Mouse (Mus musculus) G1E (cell line): ENCODE results near the gene Adam1b. TPM values are rescaled to one million over a fixed set of nuclear protein-coding genes. Genes with fewer than 3 reads are reported as not detected.

Experiments used
- ATAC-seq: 2 replicates; pipeline ENCODE4 v1.8.0; 2016; ENCODE audit warnings: mild to moderate bottlenecking; ENCODE audit not compliant: insufficient number of reproducible peaks, poor library complexity, low FRiP score, severe bottlenecking; ENCODE audit errors: extremely low read depth
- DNase-seq: peaks from one replicate; pipeline ENCODE4 v3.0.0; 2012; ENCODE audit warnings: low spot score
- H3K27me3 ChIP-seq: 2 replicates; pipeline ENCODE4 v1.6.1; 2012; ENCODE audit warnings: mild to moderate bottlenecking, low read length, inconsistent platforms; ENCODE audit not compliant: insufficient read depth
- H3K36me3 ChIP-seq: replicated peaks from 2 replicates; pipeline ENCODE3; 2012; ENCODE audit warnings: mild to moderate bottlenecking, inconsistent platforms
- H3K4me1 ChIP-seq: 2 replicates; pipeline ENCODE4 v1.6.1; 2012; ENCODE audit warnings: low read depth, low read length, inconsistent platforms, mixed read lengths; ENCODE audit not compliant: insufficient read depth
- H3K4me3 ChIP-seq: 2 replicates; pipeline ENCODE4 v1.5.1; 2012; ENCODE audit warnings: low read depth, mild to moderate bottlenecking, inconsistent platforms, low read length, moderate library complexity, mixed read lengths
- H3K9me3 ChIP-seq: replicated peaks from 2 replicates; pipeline ENCODE4 v1.6.1; 2012; ENCODE audit warnings: inconsistent platforms
- CTCF ChIP-seq: IDR thresholded peaks from 2 replicates; pipeline ENCODE4 v1.5.1; 2012; ENCODE audit warnings: low read depth, low read length, inconsistent platforms, mixed read lengths
- GATA1 ChIP-seq: IDR thresholded peaks from 2 replicates; pipeline ENCODE4 v1.6.1; 2012; ENCODE audit warnings: borderline replicate concordance, low read length, inconsistent platforms, mixed read lengths
- GATA2 ChIP-seq: IDR thresholded peaks from 2 replicates; pipeline ENCODE4 v1.6.1; 2012; ENCODE audit warnings: low read depth, low read length, inconsistent platforms, borderline replicate concordance
- POLR2AphosphoS5 ChIP-seq: IDR thresholded peaks from 2 replicates; pipeline ENCODE4 v1.6.1; 2012; ENCODE audit warnings: low read depth, low read length, inconsistent platforms; ENCODE audit not compliant: insufficient replicate concordance
- TAL1 ChIP-seq: conservative IDR thresholded peaks from 2 replicates; pipeline ENCODE4 v1.6.1; 2012; ENCODE audit warnings: low read depth, low read length, inconsistent platforms, mixed read lengths
- polyA plus RNA-seq: library from polyadenylated mRNA; stranded (reverse); fragments of >175 nt; gene quantifications from 2 replicates; pipeline ENCODE4 v1.2.3, GENCODE M21; 2012
- total RNA-seq, 2 experiments: library from RNA; stranded (forward) in 1 of 2; stranded (reverse) in 1 of 2; fragments of 200-1000 nt in 1 of 2; fragments of >200 nt in 1 of 2; fragmentation: Nextera tagmentation in 1 of 2; gene quantifications; 2 replicates each; pipeline ENCODE4 v1.2.3; 2014 to 2017

Gene Adam1b
- total and polyA plus RNA-seq, 3 experiments = not detected

DNA sequence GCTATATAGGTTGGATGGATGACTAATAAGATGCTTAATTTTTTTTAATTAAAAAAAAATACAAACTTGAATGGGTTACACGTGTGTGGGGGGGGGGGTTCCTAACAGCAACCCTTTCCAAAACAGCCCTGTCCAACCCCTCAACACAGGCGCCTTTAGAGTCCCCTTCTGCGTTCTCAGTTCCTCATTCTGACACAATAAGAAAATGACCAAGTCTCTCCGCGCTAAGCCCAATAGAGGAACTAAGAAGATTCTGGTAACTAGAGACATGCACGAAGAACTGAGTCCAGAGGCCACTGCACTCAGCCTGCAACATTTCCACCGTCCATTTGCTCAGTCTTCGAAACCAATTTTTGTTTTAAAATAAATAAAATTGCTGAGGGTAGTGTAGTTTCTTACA is 52.0 kb downstream of the Adam1b start:
- DNase-seq (peak; percentile 56), ATAC-seq (peak; percentile 47; the same call in 1 of the 2 replicates)
- Histone ChIP-seq H3K9me3 (no peaks in the 10 kb centered on the region), H3K27me3 (no peaks in the 10 kb centered on the region), H3K4me3 (peak overlapping the region; percentile 100), H3K36me3 (peaks cover 70% of the 10 kb centered on the region), H3K4me1 (peaks cover 82% of the 10 kb centered on the region)
- TF ChIP-seq GATA1 (no peak), GATA2 (no peak), TAL1 (no peak), POLR2AphosphoS5 (no peak), CTCF (no peak)

- Histone ChIP-seq H3K36me3 (peaks cover 77% of the 10 kb centered on the region), H3K27me3 (no peaks in the 10 kb centered on the region), H3K4me1 (peaks cover 79% of the 10 kb centered on the region), H3K9me3 (no peaks in the 10 kb centered on the region), H3K4me3 (peak overlapping the region; percentile 59; the same call in 1 of the 2 replicates)
- ATAC-seq (no peak), DNase-seq (no peak)
- no peak for TF ChIP-seq GATA2
- no peak for TF ChIP-seq TAL1
- TF ChIP-seq GATA1 = no peak
- TF ChIP-seq POLR2AphosphoS5 = no peak
- TF ChIP-seq CTCF = no peak
Observed at GRCm38 (mm10) chr5:121450476-121450875, 52.8 kb downstream of the Adam1b start.

Other genes with a start within 250 kb of the Adam1b start
- 13.2 and 16.0 TPM in 2 replicates for gene Trafd1, start 117.8 kb downstream of the Adam1b start, total RNA-seq (2014; fragmentation: Nextera tagmentation)
- gene Trafd1, start 117.8 kb downstream of the Adam1b start, total RNA-seq (2017) = 18.8 and 20.3 TPM in 2 replicates
- gene Trafd1, start 117.8 kb downstream of the Adam1b start, polyA plus RNA-seq = 15.2 and 17.5 TPM in 2 replicates
- gene Naa25, start 105.5 kb downstream of the Adam1b start, total RNA-seq (2014; fragmentation: Nextera tagmentation) = 43.3 and 57.6 TPM in 2 replicates
- 44.1 and 45.9 TPM in 2 replicates for gene Naa25, start 105.5 kb downstream of the Adam1b start, total RNA-seq (2017)
- gene Naa25, start 105.5 kb downstream of the Adam1b start, polyA plus RNA-seq = 5.8 and 7.2 TPM in 2 replicates
- gene Tmem116, start 51.5 kb downstream of the Adam1b start, total RNA-seq (2014; fragmentation: Nextera tagmentation) = 9.8 and 10.6 TPM in 2 replicates
- gene Tmem116, start 51.5 kb downstream of the Adam1b start, total RNA-seq (2017) = 1.7 and 2.6 TPM in 2 replicates
- gene Tmem116, start 51.5 kb downstream of the Adam1b start, polyA plus RNA-seq = 2.7 and 6.1 TPM in 2 replicates
- 52.4 and 58.8 TPM in 2 replicates for gene Erp29, start 50.9 kb downstream of the Adam1b start, total RNA-seq (2014; fragmentation: Nextera tagmentation)
- 344 and 394 TPM in 2 replicates for gene Erp29, start 50.9 kb downstream of the Adam1b start, total RNA-seq (2017)
- 167 and 191 TPM in 2 replicates for gene Erp29, start 50.9 kb downstream of the Adam1b start, polyA plus RNA-seq
- 4.4 and 5.1 TPM in 2 replicates for gene Adam1a, start 42.0 kb upstream of the Adam1b start, total RNA-seq (2014; fragmentation: Nextera tagmentation)
- 3.0 and 3.5 TPM in 2 replicates for gene Adam1a, start 42.0 kb upstream of the Adam1b start, total RNA-seq (2017)
- gene Adam1a, start 42.0 kb upstream of the Adam1b start, polyA plus RNA-seq = 0.17 and 0.18 TPM in 2 replicates
- gene Gm42878, start 42.0 kb upstream of the Adam1b start, total RNA-seq (2014; fragmentation: Nextera tagmentation) = not detected in 2 replicates
- gene Gm42878, start 42.0 kb upstream of the Adam1b start, total RNA-seq (2017) = 0.17 TPM in 1 of 2 replicates, not detected in the other
- gene Gm42878, start 42.0 kb upstream of the Adam1b start, polyA plus RNA-seq = not detected in 2 replicates
- gene Mapkapk5, start 42.5 kb upstream of the Adam1b start, total RNA-seq (2014; fragmentation: Nextera tagmentation) = 67.3 and 84.6 TPM in 2 replicates
- gene Mapkapk5, start 42.5 kb upstream of the Adam1b start, total RNA-seq (2017) = 86.8 and 102 TPM in 2 replicates
- 51.6 and 66.6 TPM in 2 replicates for gene Mapkapk5, start 42.5 kb upstream of the Adam1b start, polyA plus RNA-seq
- gene Aldh2, start 90.4 kb upstream of the Adam1b start, total RNA-seq (2014; fragmentation: Nextera tagmentation) = 38.7 and 45.7 TPM in 2 replicates
- 82.9 and 117 TPM in 2 replicates for gene Aldh2, start 90.4 kb upstream of the Adam1b start, total RNA-seq (2017)
- 122 and 123 TPM in 2 replicates for gene Aldh2, start 90.4 kb upstream of the Adam1b start, polyA plus RNA-seq
- 4.9 and 5.5 TPM in 2 replicates for gene Acad12, start 115.5 kb upstream of the Adam1b start, total RNA-seq (2014; fragmentation: Nextera tagmentation)
- gene Acad12, start 115.5 kb upstream of the Adam1b start, total RNA-seq (2017) = 2.7 and 4.3 TPM in 2 replicates
- gene Acad12, start 115.5 kb upstream of the Adam1b start, polyA plus RNA-seq = 1.1 and 1.2 TPM in 2 replicates
- gene Acad10, start 157.1 kb upstream of the Adam1b start, total RNA-seq (2014; fragmentation: Nextera tagmentation) = 10.3 and 17.3 TPM in 2 replicates
- gene Acad10, start 157.1 kb upstream of the Adam1b start, total RNA-seq (2017) = 5.6 and 7.4 TPM in 2 replicates
- 4.4 and 7.2 TPM in 2 replicates for gene Acad10, start 157.1 kb upstream of the Adam1b start, polyA plus RNA-seq
- 29.9 and 30.0 TPM in 2 replicates for gene Brap, start 157.1 kb upstream of the Adam1b start, total RNA-seq (2014; fragmentation: Nextera tagmentation)
- 63.4 and 70.1 TPM in 2 replicates for gene Brap, start 157.1 kb upstream of the Adam1b start, total RNA-seq (2017)
- gene Brap, start 157.1 kb upstream of the Adam1b start, polyA plus RNA-seq = 10.6 and 12.8 TPM in 2 replicates
- gene Atxn2, start 207.9 kb upstream of the Adam1b start, total RNA-seq (2014; fragmentation: Nextera tagmentation) = 132 and 151 TPM in 2 replicates
- gene Atxn2, start 207.9 kb upstream of the Adam1b start, total RNA-seq (2017) = 30.0 and 38.0 TPM in 2 replicates
- 42.3 and 57.5 TPM in 2 replicates for gene Atxn2, start 207.9 kb upstream of the Adam1b start, polyA plus RNA-seq